Mouse (Mus musculus) limb, embryonic 12.5 days (tissue): ENCODE results near the gene Rpusd3. TPM values are rescaled to one million over a fixed set of nuclear protein-coding genes. Genes with fewer than 3 reads are reported as not detected.
A peak's percentile ranks its signal among the peaks of the same experiment; 100 is the strongest.

Experiments used
- ATAC-seq: fragments of 200-750 bp; cut with Nextera tagmentation; 2 replicates; pipeline ENCODE4 v1.8.0; 2017; ENCODE audit warnings: low read depth, moderate TSS enrichment; ENCODE audit not compliant: insufficient number of reproducible peaks, insufficient read depth, low FRiP score, low TSS enrichment
- H3K27ac ChIP-seq: fragments of 300-500 bp; sonication (generic); 2 replicates; pipeline ENCODE4 v1.5.1; 2016; ENCODE audit warnings: mild to moderate bottlenecking, moderate library complexity
- H3K27me3 ChIP-seq: fragments of 300-500 bp; sonication (generic); 2 replicates; pipeline ENCODE4 v1.6.1; 2016; ENCODE audit warnings: mild to moderate bottlenecking, moderate library complexity
- H3K36me3 ChIP-seq: fragments of 300-500 bp; sonication (generic); 2 replicates; pipeline ENCODE4 v1.6.1; 2016; ENCODE audit warnings: mild to moderate bottlenecking, moderate library complexity
- H3K4me1 ChIP-seq: fragments of 300-500 bp; sonication (generic); replicated peaks from 2 replicates; pipeline ENCODE4 v1.6.1; 2016
- H3K4me2 ChIP-seq: fragments of 300-500 bp; sonication (generic); 2 replicates; pipeline ENCODE4 v1.6.1; 2016; ENCODE audit warnings: mild to moderate bottlenecking, moderate library complexity
- H3K4me3 ChIP-seq: fragments of 300-500 bp; sonication (generic); replicated peaks from 2 replicates; pipeline ENCODE4 v1.5.1; 2016; ENCODE audit warnings: mild to moderate bottlenecking
- H3K9ac ChIP-seq: fragments of 300-500 bp; sonication (generic); replicated peaks from 2 replicates; pipeline ENCODE4 v1.6.1; 2016; ENCODE audit warnings: mild to moderate bottlenecking, moderate library complexity
- H3K9me3 ChIP-seq: fragments of 300-500 bp; sonication (generic); 2 replicates; pipeline ENCODE4 v1.6.1; 2016; ENCODE audit warnings: mild to moderate bottlenecking, moderate library complexity
- whole genome bisulfite sequencing: fragments of 180-500 bp; shearing (Covaris S2); methylation state at CpG from one replicate; pipeline ENCODE4 v1.1.7; 2016; 5-methylcytosine and 5-hydroxymethylcytosine counted together
- polyA plus RNA-seq: library from polyadenylated mRNA; unstranded; fragments of >200 nt; fragmentation: Nextera tagmentation; extraction: Ambion mirVana; gene quantifications from 2 replicates; pipeline ENCODE4 v1.2.1, GENCODE M21; 2016

The Rpusd3 gene
- polyA plus RNA-seq, 1 experiment from 2014 or later, result 30.9 TPM

DNA sequence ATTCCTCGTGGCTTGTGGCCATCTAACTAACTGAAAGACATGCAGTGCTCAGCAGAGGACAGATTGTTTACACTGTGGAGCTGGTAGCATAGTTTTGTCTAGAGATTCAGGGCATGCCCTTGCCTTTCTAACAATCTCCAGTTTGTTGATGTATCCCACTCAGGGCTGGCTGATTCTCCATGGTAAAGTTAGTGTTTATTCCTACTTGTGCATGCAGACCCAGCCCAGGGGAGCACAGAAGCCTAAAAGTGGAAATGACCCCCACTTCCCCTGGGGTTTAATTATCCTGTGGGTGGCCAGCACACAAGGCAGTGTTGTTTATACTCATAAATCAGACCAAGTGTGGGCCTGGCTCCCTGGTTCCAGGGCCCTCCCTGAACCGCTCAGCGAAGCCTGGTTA is 33.1 kb downstream of the Rpusd3 start:
- H3K4me2 ChIP-seq, result no peak overlapping the region
- no peaks in the 10 kb centered on the region for H3K9me3 ChIP-seq
- H3K36me3 ChIP-seq, result peaks cover 99% of the 10 kb centered on the region
- no peak overlapping the region for H3K9ac ChIP-seq
- 62% methylated on average over 3 of the region's 3 CpGs for WGBS
- peaks cover 2% of the 10 kb centered on the region; the same call in 1 of the 2 replicates for H3K27me3 ChIP-seq
- no peaks in the 10 kb centered on the region for H3K4me1 ChIP-seq
- no peak overlapping the region for H3K4me3 ChIP-seq
- no peak overlapping the region for H3K27ac ChIP-seq
- ATAC-seq, result no peak

DNA sequence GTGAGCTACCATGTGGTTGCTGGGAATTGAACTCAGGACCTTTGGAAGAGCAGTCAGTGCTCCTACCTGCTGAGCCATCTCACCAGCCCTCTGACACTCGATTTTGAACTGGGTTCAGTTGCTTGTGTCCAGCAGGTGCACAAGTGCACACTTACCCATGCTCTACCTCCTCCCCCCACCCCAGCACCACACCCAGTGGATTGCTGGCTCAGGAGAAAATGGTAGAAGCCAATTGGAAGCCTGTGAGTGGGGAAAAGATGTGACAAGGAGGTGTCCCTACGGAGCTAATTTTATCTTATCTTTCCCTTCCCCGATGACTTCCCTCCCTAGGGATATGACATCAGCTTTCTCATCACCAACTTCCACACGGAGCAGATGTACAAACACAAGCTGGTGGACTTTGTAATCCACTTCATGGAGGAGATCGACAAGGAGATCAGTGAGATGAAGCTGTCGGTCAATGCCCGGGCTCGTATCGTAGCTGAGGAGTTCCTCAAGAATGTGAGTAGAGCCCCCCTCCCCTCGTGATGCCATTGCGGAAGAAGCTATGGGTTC is 33.9 kb downstream of the Rpusd3 start:
- Histone ChIP-seq H3K9me3 (no peaks in the 10 kb centered on the region), H3K36me3 (peaks cover 99% of the 10 kb centered on the region), H3K4me2 (no peak overlapping the region), H3K27me3 (no peaks in the 10 kb centered on the region), H3K27ac (no peak overlapping the region; the same call in 1 of the 2 replicates), H3K4me3 (no peak overlapping the region), H3K4me1 (no peaks in the 10 kb centered on the region), H3K9ac (no peak overlapping the region)
- no peak for ATAC-seq
- 89% methylated on average over 11 of the region's 11 CpGs for WGBS

DNA sequence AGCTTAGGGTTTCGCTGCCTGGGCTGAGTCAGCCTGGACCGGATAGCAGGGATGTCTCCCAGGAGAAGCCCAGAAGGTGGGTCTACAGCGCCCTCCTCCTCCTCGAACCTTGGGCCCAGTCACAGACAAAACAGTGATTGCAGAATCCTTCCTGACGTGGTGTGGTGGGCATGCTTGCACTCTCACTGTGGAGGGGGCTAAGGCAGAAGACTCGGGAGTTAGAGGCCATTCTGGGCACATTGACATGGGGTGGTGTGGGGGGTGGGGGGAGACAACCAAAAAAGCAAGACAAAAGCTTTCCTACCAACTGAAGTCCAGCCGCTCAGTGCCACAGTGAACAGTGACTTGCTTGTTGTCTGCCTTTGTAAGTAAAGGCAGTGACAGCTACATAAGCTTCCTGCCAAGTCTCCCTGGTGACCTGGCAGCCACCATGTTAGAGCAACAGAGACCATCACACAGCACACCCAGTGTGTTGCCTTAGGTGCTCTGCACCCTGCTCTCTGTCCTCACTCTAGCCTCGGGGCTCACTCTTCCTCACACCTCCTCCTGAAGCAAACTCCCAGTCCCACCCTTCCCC is 34.7 kb downstream of the Rpusd3 start:
- Histone ChIP-seq H3K36me3 (peaks cover 94% of the 10 kb centered on the region), H3K4me1 (no peaks in the 10 kb centered on the region), H3K9ac (no peak overlapping the region), H3K4me3 (no peak overlapping the region), H3K9me3 (no peaks in the 10 kb centered on the region), H3K27ac (no peak overlapping the region), H3K4me2 (no peak overlapping the region), H3K27me3 (no peaks in the 10 kb centered on the region)
- 95% methylated on average over 8 of the region's 8 CpGs for WGBS
- ATAC-seq, result no peak

DNA sequence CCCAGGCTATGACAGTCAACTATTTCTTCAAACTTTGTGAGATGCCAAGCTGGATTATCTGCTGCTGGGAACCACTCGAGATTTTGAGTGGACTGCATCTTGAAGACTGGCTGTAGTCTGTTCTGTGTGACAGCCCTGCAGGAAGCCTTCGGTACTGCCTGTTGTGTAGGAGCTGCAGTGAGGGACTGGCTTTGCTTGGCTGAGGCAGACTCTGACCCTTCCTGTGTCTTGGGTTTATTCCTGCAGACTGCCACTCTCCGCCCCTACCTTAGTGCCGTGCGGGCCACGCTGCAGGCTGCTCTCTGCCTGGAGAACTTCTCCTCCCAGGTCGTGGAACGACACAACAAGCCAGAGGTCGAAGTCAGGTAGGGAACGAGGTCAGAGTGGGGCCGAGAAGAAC is 38.7 kb downstream of the Rpusd3 start:
- H3K27me3 ChIP-seq, result no peaks in the 10 kb centered on the region
- no peak overlapping the region for H3K4me2 ChIP-seq
- H3K4me1 ChIP-seq, result peaks cover 15% of the 10 kb centered on the region
- no peaks in the 10 kb centered on the region for H3K9me3 ChIP-seq
- ATAC-seq, result no peak
- 96% methylated on average over 11 of the region's 11 CpGs for WGBS
- no peak overlapping the region for H3K27ac ChIP-seq
- H3K4me3 ChIP-seq, result no peak overlapping the region
- no peak overlapping the region for H3K9ac ChIP-seq
- peaks cover 60% of the 10 kb centered on the region for H3K36me3 ChIP-seq

DNA sequence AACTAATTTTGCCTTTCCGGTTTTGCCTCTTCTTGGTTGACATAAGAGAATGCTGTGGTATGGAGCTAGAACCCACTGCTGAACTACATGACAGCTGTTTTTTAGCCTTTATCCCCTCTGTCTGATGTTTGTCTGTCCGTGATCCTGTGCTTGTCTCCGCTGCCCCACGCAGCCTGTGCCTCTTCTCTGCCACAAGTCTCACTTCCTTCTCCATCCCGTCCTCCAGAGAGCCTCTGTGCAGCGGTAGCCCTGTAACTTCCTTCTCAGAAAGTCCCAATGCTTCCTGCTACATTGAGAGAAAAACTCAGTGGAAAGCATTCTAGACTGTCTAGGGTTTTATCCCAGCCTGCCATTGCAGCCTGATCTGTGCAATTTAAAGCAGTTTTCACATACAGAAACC is 39.9 kb downstream of the Rpusd3 start:
- peak overlapping the region; percentile 97 for H3K4me3 ChIP-seq
- peaks cover 60% of the 10 kb centered on the region for H3K36me3 ChIP-seq
- H3K4me1 ChIP-seq, result peaks cover 15% of the 10 kb centered on the region
- H3K27me3 ChIP-seq, result no peaks in the 10 kb centered on the region
- H3K9me3 ChIP-seq, result no peaks in the 10 kb centered on the region
- no peak overlapping the region; the same call in 1 of the 2 replicates for H3K9ac ChIP-seq
- ATAC-seq, result no peak
- 90% methylated on average over 6 of the region's 6 CpGs for WGBS
- H3K27ac ChIP-seq, result no peak overlapping the region
- peak overlapping the region; percentile 93 for H3K4me2 ChIP-seq

DNA sequence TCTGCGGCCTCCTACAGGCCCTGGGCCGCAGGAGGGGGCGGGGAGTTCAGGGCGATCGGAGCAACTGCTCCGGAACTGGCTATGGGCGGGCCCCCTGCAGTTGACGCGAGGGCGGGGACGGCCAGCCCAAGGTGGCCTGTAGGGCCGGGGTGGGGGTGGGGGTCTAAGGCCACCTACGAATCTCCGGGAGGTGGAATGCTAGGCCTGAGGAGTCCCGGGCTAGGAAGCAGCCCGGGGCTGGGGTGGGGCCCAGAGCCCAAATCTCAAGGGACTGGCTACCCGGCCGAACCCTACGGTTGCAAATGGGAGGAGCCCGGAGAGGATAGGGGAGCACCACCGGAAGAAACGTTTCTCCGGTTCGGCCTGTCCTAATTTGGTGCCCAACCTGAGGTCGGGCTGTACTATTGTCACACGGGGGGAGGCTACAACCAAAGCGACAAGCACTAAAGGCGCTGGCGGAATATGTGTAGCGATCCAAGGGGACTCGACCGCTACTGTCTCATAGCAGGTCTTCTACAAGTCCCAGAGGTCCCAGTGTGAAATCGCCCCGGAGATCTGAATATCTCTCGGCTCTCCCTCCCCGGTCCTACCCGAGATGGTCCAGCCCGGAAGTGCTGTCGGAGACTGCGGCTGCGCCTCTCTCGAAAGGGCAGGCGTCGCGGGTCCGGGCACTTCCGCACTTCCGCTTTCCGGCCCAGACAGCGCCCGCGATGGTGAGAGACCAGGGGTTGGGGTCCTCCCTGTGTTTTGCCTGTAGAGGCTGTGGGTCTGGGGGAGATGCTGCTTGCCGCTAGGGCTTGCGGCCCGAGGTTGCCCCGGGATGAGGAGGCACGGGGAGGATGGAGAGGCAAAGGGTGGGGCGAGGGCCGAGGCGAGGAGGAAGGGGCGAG is 41.4 kb downstream of the Rpusd3 start, which contains the start of the genes Tada3 and Arpc4:
TSS of gene Tada3 (minus strand) at position 388 of the 890 bp plus-strand sequence.
TSS of gene Arpc4 (plus strand) at position 620 of the 890 bp plus-strand sequence.
- ATAC-seq, result peak; percentile 95
- Histone ChIP-seq H3K36me3 (peaks cover 60% of the 10 kb centered on the region), H3K9ac (peak within 1 kb of the TSS; percentile 96), H3K9me3 (no peaks in the 10 kb centered on the region), H3K27ac (peak within 1 kb of the TSS; percentile 93), H3K4me2 (peak within 1 kb of the TSS; percentile 93), H3K4me1 (peaks cover 15% of the 10 kb centered on the region), H3K4me3 (peak within 1 kb of the TSS; percentile 97), H3K27me3 (no peaks in the 10 kb centered on the region)
- WGBS, result under 1% methylated on average over 61 of the region's 61 CpGs

DNA sequence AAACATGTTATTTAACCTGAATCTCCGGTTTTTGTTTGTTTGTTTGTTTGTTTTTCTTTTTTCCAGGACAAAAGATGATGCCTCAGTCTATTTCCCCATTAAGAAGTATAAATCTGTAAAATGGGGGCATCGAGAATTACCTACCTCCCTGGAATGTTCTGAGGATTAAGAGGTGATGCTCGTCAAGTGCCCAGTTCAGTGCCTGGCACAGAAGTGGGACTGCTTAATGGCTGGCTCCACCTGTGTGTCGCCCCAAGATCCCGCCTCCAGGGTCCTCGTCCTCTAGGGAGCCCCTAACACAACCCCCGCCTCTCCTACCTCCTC is 42.0 kb downstream of the Rpusd3 start:
- WGBS, result 7% methylated on average over 7 of the region's 7 CpGs
- Histone ChIP-seq H3K36me3 (peaks cover 60% of the 10 kb centered on the region), H3K9me3 (no peaks in the 10 kb centered on the region), H3K27me3 (no peaks in the 10 kb centered on the region), H3K4me3 (peak overlapping the region; percentile 97), H3K4me1 (peaks cover 15% of the 10 kb centered on the region), H3K27ac (peak overlapping the region; percentile 93), H3K4me2 (peak overlapping the region; percentile 93), H3K9ac (peak overlapping the region; percentile 96)
- ATAC-seq, result no peak

DNA sequence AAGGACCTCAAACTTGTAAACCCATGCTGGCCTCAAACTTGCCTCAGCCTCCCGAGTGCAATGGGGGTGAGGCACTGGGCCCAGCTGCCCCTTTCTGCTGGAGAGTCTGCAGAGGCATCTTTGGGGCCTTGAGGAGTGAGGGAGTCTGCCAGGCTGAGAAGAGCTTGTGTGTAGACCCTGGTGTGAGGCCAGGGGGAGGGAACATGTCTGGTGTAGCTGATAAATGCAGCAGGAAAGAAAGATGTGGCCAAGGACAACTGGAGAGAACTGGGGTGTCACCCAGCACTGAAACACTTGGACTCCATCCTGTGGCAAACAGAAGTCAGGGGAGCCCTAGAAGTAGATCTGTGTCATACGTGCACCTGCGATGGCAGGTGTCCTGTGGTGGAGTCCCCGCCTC is 45.6 kb downstream of the Rpusd3 start:
- no peak overlapping the region for H3K9ac ChIP-seq
- H3K4me2 ChIP-seq, result no peak overlapping the region
- peaks cover 75% of the 10 kb centered on the region for H3K36me3 ChIP-seq
- 84% methylated on average over 4 of the region's 4 CpGs for WGBS
- ATAC-seq, result no peak
- H3K9me3 ChIP-seq, result no peaks in the 10 kb centered on the region
- H3K4me3 ChIP-seq, result no peak overlapping the region
- no peak overlapping the region for H3K27ac ChIP-seq
- H3K27me3 ChIP-seq, result no peaks in the 10 kb centered on the region
- H3K4me1 ChIP-seq, result peaks cover 6% of the 10 kb centered on the region; the same call in 1 of the 2 replicates

DNA sequence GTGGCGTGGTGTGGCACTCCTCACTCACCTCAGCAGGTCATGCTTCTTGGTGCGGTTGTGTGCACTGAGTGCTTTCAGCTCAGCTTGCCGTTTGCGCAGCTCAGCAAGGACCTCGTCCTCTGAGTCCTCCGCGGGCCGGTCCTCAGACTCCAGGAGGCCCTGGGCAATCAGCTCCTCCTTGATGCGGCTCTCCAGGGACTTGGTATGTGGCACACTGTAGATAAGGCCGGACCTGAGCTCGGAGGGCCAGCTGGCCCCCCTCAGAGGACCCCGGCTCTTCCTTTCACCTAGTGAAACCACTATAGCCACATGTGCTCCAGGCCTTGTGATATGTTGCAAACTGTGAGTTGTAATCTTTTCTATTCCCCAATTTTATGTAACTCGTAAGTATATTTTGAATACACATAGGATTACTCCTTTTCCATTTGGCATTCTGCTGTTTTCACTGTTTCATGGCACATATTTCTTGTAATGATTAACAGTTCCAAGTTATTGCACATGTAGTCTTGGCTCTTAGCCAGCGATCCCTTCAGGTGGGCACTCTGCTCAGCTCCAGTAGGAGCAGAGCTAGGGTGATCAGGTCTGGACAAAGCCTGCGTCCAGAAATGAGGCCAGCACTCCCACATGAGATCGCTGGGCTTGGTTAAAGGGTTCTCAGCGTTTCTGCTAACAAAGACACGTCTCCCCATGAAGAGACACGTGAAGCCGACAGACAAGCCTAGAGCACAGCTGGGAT is 48.8 kb downstream of the Rpusd3 start:
- Histone ChIP-seq H3K27me3 (no peaks in the 10 kb centered on the region), H3K36me3 (peaks cover 88% of the 10 kb centered on the region), H3K4me2 (no peak overlapping the region), H3K9me3 (no peaks in the 10 kb centered on the region), H3K9ac (no peak overlapping the region), H3K4me1 (no peaks in the 10 kb centered on the region), H3K27ac (no peak overlapping the region), H3K4me3 (no peak overlapping the region)
- WGBS, result 92% methylated on average over 20 of the region's 20 CpGs
- no peak for ATAC-seq

DNA sequence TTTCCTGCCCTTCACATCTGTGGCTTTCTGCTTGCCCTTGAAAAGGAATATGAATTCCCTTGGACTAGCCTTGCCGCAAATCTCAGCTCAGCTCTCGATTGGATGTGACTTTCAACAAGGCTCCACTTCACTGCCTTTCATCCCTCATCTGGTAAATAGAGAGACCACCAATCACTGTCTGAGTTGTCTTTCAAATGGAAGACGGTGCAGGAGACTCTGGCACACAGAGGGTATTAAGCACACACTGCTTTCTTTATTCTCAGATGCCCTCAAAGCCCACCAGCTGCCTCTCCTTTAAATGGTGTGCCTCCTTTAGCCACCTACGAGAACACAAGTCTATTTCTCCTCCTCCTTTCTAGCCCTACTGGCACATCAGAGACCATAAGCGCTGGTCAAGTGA is 50.6 kb downstream of the Rpusd3 start:
- Histone ChIP-seq H3K4me3 (no peak overlapping the region), H3K9me3 (no peaks in the 10 kb centered on the region), H3K27me3 (no peaks in the 10 kb centered on the region), H3K9ac (no peak overlapping the region), H3K4me2 (no peak overlapping the region), H3K4me1 (no peaks in the 10 kb centered on the region), H3K27ac (no peak overlapping the region), H3K36me3 (peaks cover 70% of the 10 kb centered on the region)
- WGBS, result 89% methylated on average over 5 of the region's 5 CpGs
- ATAC-seq, result no peak

DNA sequence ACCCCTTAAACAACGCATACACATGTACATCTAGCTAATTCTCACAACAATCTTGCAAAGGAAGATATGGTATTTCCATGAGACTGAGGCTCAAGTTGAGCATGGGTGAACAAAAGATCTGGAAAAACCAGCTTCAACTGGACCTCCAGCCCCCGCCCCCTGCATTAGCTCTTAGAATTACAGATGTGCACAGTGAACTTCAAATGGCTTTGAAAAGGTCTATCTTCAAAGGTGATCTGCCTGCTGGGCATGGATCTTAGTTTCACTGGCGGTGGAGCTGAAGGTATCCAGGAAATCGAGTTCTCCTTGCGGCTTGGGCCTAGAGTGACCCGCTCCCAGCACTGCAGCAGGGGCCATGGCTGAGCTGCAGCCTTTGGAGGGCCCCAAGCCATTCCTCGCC is 51.0 kb downstream of the Rpusd3 start:
- peaks cover 65% of the 10 kb centered on the region for H3K36me3 ChIP-seq
- H3K4me1 ChIP-seq, result no peaks in the 10 kb centered on the region
- no peak overlapping the region for H3K4me2 ChIP-seq
- H3K9me3 ChIP-seq, result no peaks in the 10 kb centered on the region
- H3K4me3 ChIP-seq, result no peak overlapping the region
- H3K27ac ChIP-seq, result no peak overlapping the region
- no peaks in the 10 kb centered on the region for H3K27me3 ChIP-seq
- WGBS, result 84% methylated on average over 7 of the region's 7 CpGs
- ATAC-seq, result no peak
- no peak overlapping the region for H3K9ac ChIP-seq
